Mouse (Mus musculus): ENCODE data around the gene Dhx16. TPM values are rescaled to one million over a fixed set of nuclear protein-coding genes. Genes with fewer than 3 reads are reported as not detected.
A peak's percentile ranks its signal among the peaks of the same experiment; 100 is the strongest.

Gene Dhx16
- polyA plus RNA-seq, 1 experiment from 2014 or later = 50.6 TPM

DNA sequence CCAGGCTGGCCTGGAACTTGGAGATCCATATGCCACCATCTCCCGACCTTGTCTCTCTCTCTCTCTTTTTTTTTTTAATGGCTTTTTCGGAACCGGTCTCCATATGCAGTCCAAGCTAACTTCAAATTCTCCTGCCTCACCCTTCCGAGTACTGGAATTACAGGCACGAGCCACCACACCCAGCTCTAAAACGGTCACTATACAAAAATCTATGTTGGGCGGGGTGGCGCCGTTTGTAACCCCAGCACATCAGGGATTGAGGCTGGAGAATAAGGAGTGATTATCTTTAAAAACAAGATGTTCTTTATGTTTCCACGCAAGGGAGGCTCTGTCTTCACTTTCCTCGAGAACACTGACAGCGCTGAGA, 18.8 kb upstream of the Dhx16 start:
- peak overlapping the region; percentile 92 for H3K4me3 ChIP-seq (replicated peaks)
- H3K4me1 ChIP-seq = peaks cover 31% of the 10 kb centered on the region
- peak overlapping the region; percentile 97 for H3K27ac ChIP-seq (replicated peaks)
- peak overlapping the region; percentile 67 for H3K4me2 ChIP-seq (replicated peaks)
- WGBS = 2% methylated on average over 12 of the region's 12 CpGs
- peak overlapping the region; percentile 79 for H3K9ac ChIP-seq
- H3K36me3 ChIP-seq = peaks cover 16% of the 10 kb centered on the region
- no peaks in the 10 kb centered on the region for H3K9me3 ChIP-seq (replicated peaks)
- ATAC-seq (ENCODE audit: insufficient number of reproducible peaks, low FRiP score, low TSS enrichment, low read depth) = no peak
- H3K27me3 ChIP-seq = no peaks in the 10 kb centered on the region

DNA sequence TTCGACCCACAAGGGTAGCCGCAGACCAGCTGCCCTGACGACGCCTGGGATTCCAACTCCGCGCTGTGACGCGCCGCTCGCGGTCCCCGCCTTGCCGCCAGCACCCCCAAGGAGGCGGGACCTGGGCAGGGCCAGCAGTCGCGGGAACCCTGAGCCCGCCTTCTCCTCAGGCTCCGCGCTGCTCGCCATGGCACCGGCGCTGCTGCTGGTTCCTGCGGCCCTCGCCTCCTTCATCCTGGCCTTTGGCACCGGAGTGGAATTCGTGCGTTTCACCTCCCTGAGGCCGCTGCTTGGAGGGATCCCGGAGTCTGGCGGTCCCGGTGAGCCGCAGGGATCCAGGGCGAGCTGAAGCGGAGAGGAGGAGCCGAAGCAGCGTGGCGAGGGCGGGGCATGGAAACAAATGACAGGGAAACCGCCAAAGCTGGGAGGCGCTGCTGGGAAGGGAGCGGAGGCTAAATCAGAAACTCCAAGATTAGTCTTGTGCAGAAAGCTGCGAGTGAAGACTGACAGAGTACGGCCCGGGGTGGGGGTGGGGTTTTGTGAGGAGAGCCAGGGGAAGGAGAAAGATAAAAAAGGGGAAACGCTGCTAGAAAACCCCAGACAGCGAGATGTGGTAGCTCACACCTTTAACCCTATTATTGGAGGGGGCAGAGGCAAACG, 18.3 kb upstream of the Dhx16 start, which contains the start of gene Nrm:
Gene Nrm (plus strand): TSS at position 121 of the 660 bp plus-strand sequence.
- Histone ChIP-seq H3K9me3 (replicated peaks) (no peaks in the 10 kb centered on the region), H3K4me3 (replicated peaks) (peak within 1 kb of the TSS; percentile 92), H3K4me2 (replicated peaks) (peak within 1 kb of the TSS; percentile 67), H3K36me3 (peaks cover 16% of the 10 kb centered on the region), H3K27ac (replicated peaks) (peak within 1 kb of the TSS; percentile 97), H3K9ac (peak within 1 kb of the TSS; percentile 79), H3K27me3 (no peaks in the 10 kb centered on the region), H3K4me1 (peaks cover 31% of the 10 kb centered on the region)
- ATAC-seq (ENCODE audit: insufficient number of reproducible peaks, low FRiP score, low TSS enrichment, low read depth) = peak; percentile 89
- under 1% methylated on average over 47 of the region's 47 CpGs for WGBS

DNA sequence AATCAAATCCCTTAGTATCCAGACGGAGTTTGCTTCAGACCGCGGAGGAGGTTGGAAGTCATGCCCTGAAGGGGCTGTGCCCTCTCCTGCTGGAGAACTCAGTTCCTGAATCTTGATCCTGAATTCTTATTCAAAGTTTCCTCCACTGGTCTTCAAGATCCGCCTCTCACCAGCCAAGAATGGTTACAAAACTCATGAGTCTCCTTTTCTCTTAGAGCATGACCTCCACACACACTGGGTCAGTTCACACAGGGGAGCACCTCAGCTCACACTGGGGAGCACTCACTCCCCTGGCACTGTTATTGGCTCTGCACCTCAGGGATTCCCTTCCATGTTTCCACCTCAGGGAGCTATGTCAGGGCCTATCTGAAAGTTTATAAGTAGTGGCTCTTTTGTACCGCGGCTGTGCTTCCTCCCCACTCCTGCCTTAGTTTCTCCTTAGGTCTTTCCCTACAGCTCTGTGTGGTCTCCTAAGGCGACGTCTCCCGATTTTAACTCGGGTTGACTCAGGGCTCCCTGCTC, 14.7 kb upstream of the Dhx16 start:
- no peaks in the 10 kb centered on the region for H3K36me3 ChIP-seq
- H3K4me1 ChIP-seq = peaks cover 63% of the 10 kb centered on the region
- WGBS = 24% methylated on average over 10 of the region's 10 CpGs
- peak overlapping the region; percentile 77 for H3K4me2 ChIP-seq (replicated peaks)
- ATAC-seq (ENCODE audit: insufficient number of reproducible peaks, low FRiP score, low TSS enrichment, low read depth) = no peak
- no peaks in the 10 kb centered on the region for H3K9me3 ChIP-seq (replicated peaks)
- peak overlapping the region; percentile 99 for H3K27ac ChIP-seq (replicated peaks)
- peak overlapping the region; percentile 69 for H3K9ac ChIP-seq
- no peaks in the 10 kb centered on the region for H3K27me3 ChIP-seq
- H3K4me3 ChIP-seq (replicated peaks) = peak overlapping the region; percentile 72

DNA sequence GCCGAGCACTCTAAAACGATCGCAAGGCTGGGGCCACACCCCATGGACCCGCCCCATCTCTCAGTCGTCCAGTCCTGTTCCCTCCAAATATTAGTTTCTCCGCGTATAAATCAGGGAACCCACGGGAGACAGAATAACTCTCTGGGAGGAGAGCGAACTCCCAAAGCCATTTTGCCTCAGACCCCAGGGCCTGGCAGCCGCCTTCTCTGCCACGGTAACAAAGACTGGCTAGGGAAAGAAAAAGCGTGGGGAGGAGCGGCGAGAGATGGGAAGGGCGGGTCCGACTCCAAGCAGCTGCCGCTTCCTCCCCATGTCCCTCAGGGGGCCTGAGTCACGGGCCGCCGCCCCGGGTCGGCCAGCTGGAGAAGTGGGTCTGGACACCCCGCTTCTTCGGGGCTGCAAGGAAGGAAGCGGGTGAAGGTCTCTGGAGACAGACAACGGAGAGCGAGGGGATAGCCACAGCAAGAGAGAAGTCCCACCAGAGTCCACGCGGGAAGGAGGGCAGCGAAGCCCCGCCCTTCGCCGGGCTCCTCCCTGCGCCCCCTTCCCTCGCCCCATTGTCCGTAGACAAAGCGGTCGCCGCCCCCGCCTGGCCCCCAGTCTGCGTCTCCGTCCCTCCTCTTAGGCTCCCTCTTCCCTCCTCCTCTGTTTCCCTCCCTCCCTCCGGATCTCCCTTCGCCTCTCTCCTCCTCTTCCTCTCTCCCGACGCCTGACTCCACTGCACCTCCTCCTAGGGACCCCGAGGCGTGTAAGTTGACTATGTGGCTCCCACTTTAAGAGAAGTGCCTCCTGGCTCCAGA, 13.9 kb upstream of the Dhx16 start, which contains the start of gene Ppp1r18:
Gene Ppp1r18 (plus strand): TSS at position 113 of the 800 bp plus-strand sequence.
- peaks cover 68% of the 10 kb centered on the region for H3K4me1 ChIP-seq
- WGBS = under 1% methylated on average over 39 of the region's 48 CpGs
- peak; percentile 83 for ATAC-seq (ENCODE audit: insufficient number of reproducible peaks, low FRiP score, low TSS enrichment, low read depth)

DNA sequence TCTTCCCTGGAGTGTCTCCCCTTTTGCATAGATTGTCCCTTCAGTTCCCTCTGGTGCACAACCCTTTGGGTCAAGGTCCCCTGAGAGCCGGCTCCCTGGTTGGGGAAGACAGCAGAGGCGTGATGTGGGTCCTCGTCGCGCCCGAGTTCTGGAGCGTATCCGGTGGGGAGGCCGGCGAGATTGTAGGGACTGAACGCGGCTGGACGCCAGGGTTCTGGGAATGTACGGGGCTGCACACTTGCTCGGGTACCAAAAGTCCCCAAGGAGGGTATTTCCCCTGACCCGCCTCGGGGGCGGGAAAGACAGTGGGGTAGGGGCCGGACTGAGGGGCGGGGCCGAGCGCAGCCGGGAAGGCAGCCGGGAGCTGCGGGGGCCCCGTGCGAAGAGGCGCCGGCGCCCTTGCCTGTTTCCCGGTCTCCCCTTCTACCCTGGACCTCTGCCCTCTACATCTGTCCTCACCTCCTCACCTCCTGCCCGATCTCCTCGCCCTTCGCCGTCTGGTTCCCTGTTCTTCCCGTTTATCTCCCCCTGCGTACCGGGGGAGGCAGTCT, 13.3 kb upstream of the Dhx16 start:
- Histone ChIP-seq H3K27me3 (no peaks in the 10 kb centered on the region), H3K9ac (peak overlapping the region; percentile 69), H3K9me3 (replicated peaks) (no peaks in the 10 kb centered on the region), H3K27ac (replicated peaks) (peak overlapping the region; percentile 99), H3K4me3 (replicated peaks) (peak overlapping the region; percentile 72), H3K4me2 (replicated peaks) (peak overlapping the region; percentile 77), H3K36me3 (peaks cover 5% of the 10 kb centered on the region; the same call in 1 of the 2 replicates), H3K4me1 (peaks cover 68% of the 10 kb centered on the region)
- peak; percentile 65 for ATAC-seq (ENCODE audit: insufficient number of reproducible peaks, low FRiP score, low TSS enrichment, low read depth)
- under 1% methylated on average over 37 of the region's 38 CpGs for WGBS

More for the DNA sequence above, 13.9 kb upstream of the Dhx16 start, which contains the start of gene Ppp1r18:
- no peaks in the 10 kb centered on the region for H3K27me3 ChIP-seq
- peak within 1 kb of the TSS; percentile 69 for H3K9ac ChIP-seq
- no peaks in the 10 kb centered on the region for H3K36me3 ChIP-seq
- no peaks in the 10 kb centered on the region for H3K9me3 ChIP-seq (replicated peaks)
- peak within 1 kb of the TSS; percentile 77 for H3K4me2 ChIP-seq (replicated peaks)
- peak within 1 kb of the TSS; percentile 72 for H3K4me3 ChIP-seq (replicated peaks)
- H3K27ac ChIP-seq (replicated peaks) = peak within 1 kb of the TSS; percentile 99

DNA sequence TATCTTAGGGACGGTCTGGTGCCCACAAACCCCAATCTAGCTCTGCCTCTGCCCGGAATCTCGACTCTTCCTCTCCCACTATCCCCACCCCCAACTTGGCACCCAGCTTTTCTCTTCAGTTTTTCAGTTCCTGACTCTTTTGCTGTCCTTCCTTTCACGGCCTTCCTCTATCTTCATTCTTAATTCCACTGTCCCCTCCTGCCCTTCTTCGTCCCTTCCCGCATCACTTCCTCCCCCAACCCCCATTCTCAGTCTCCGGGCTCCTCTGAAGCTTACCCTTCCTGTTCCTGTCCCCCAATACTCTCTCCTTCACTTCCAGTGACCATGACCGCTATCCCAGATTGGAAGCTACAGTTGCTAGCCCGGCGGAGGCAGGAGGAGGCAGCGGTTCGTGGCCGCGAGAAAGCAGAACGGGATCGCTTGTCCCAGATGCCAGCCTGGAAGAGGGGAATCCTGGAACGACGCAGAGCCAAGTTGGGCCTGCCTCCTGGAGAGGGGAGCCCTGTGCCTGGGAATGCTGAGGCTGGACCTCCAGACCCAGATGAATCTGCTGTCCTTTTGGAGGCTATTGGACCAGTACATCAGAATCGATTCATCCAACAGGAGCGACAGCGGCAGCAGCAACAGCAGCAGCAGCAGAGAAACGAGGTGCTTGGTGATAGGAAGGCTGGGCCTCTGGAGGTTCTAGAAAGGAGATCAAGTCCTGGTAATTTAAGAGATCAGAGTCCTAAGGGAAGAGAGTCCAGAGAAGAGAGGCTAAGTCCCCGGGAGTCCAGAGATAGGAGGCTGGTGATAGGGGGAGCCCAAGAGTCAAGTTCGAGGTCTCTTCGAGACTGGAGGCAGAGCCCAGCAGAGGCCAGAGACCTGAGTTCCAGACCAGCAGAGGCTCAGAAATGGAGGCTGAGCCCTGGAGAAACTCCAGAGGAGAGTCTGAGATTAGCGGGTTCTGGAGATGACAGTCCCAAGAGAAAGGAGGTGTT, 12.4 kb upstream of the Dhx16 start:
- Histone ChIP-seq H3K4me1 (peaks cover 64% of the 10 kb centered on the region), H3K4me2 (replicated peaks) (peak overlapping the region; percentile 77), H3K9ac (peak overlapping the region; percentile 69), H3K9me3 (replicated peaks) (no peaks in the 10 kb centered on the region), H3K36me3 (peaks cover 6% of the 10 kb centered on the region; the same call in 1 of the 2 replicates), H3K27ac (replicated peaks) (peak overlapping the region; percentile 99), H3K27me3 (no peaks in the 10 kb centered on the region), H3K4me3 (replicated peaks) (peak overlapping the region; percentile 72)
- 9% methylated on average over 26 of the region's 26 CpGs for WGBS
- ATAC-seq (ENCODE audit: insufficient number of reproducible peaks, low FRiP score, low TSS enrichment, low read depth) = no peak

DNA sequence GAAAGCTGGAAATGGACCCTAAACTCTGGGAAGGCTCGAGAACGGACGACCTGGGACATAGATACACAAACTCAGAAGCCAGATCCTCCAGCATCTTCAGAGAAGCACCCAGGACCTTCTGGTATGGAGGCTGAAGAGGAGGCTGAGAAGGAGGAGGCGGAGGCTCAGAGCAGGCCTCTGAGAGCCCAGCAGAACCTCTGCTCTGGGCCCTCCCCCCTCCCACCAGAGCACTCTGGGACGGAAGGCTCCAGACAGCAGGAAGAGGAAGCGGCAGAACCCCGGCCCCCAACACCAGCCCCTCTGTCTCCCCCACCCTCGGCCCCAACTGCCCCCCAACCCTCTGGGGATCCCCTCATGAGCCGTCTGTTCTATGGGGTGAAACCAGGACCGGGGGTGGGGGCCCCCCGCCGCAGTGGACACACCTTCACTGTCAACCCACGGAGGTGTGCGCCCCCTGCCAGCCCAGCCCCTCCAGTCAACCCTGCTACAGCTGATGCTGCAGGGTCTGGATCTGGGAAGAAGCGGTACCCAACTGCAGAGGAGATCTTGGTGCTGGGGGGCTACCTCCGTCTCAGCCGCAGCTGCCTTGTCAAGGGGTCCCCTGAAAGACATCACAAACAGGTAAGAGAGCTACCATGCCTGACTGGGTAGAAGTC, 11.3 kb upstream of the Dhx16 start:
- ATAC-seq (ENCODE audit: insufficient number of reproducible peaks, low FRiP score, low TSS enrichment, low read depth) = no peak
- Histone ChIP-seq H3K9me3 (replicated peaks) (no peaks in the 10 kb centered on the region), H3K4me1 (peaks cover 69% of the 10 kb centered on the region), H3K27ac (replicated peaks) (peak overlapping the region; percentile 99; the same call in 1 of the 2 replicates), H3K36me3 (peaks cover 10% of the 10 kb centered on the region; the same call in 1 of the 2 replicates), H3K9ac (peak overlapping the region; percentile 69), H3K4me2 (replicated peaks) (peak overlapping the region; percentile 77), H3K4me3 (replicated peaks) (peak overlapping the region; percentile 72), H3K27me3 (no peaks in the 10 kb centered on the region)
- 13% methylated on average over 16 of the region's 17 CpGs for WGBS

DNA sequence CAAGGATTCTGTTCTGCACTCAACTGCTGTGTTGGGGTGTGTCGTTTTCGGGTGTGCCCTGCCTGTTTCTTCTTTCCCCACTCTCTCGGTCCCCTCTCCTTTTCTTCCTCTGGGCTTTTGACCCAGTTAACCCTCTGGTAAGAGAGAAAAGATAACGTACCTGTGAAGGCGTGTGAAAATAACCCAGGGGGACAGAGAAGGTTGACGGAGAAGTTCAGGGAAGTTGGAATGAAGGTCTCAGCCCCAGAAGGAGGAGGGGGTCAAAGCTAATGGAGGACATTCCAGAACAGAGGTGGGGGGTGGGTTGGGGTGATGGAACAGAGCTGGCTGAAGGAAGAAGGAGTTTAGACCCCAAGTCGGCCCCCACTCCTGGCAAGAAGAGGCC, 10.7 kb upstream of the Dhx16 start:
- Histone ChIP-seq H3K36me3 (peaks cover 16% of the 10 kb centered on the region), H3K4me1 (peaks cover 72% of the 10 kb centered on the region), H3K4me3 (replicated peaks) (peak overlapping the region; percentile 72), H3K27me3 (no peaks in the 10 kb centered on the region), H3K27ac (replicated peaks) (peak overlapping the region; percentile 99), H3K9me3 (replicated peaks) (no peaks in the 10 kb centered on the region), H3K9ac (peak overlapping the region; percentile 69), H3K4me2 (replicated peaks) (peak overlapping the region; percentile 77)
- WGBS = under 1% methylated on average over 7 of the region's 7 CpGs
- ATAC-seq (ENCODE audit: insufficient number of reproducible peaks, low FRiP score, low TSS enrichment, low read depth) = no peak

DNA sequence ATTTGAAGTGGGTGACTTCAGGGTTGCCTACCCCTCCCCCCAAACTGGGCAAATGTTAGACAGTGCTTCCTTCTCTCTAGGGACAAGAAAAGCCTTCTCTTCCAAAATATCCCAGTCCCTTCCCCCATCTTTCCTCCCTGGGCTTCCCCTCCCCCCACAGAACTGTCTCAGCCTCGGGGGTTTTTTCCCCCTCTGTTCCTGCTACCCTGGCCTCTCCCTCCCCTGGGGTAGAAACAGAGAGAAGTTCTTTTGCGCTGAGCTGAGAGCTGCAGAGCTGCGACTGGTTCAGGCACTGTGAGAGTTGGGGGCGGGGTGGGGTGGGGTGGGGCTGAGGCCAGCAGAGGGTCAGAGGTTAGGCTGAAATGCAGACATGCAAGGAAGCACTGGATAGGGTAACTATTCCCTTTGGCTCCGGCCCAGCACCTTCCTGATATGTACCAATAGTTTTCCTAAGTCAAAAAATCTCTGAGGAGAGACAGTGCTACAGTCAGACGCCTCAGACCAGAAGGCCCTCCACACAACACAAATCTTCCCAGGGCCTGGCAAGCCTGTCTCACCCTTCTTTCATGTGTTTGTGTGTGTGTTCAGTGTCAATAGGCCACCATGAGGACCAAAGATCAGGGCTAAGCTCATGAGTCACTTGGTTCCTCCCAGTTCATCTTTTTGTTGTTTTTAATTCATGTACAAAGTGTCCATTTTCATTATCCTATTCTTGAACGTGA, 10.1 kb upstream of the Dhx16 start:
- peak overlapping the region; percentile 78 for H3K27ac ChIP-seq (replicated peaks)
- no peaks in the 10 kb centered on the region for H3K9me3 ChIP-seq (replicated peaks)
- H3K36me3 ChIP-seq = peaks cover 21% of the 10 kb centered on the region
- peak overlapping the region; percentile 37; the same call in 1 of the 2 replicates for H3K9ac ChIP-seq
- H3K27me3 ChIP-seq = no peaks in the 10 kb centered on the region
- peak overlapping the region; percentile 72 for H3K4me3 ChIP-seq (replicated peaks)
- 3% methylated on average over 7 of the region's 7 CpGs for WGBS
- H3K4me1 ChIP-seq = peaks cover 68% of the 10 kb centered on the region
- no peak for ATAC-seq (ENCODE audit: insufficient number of reproducible peaks, low FRiP score, low TSS enrichment, low read depth)
- H3K4me2 ChIP-seq (replicated peaks) = peak overlapping the region; percentile 77

Measured in embryonic facial prominence, embryonic 15.5 days (tissue).